ENCODE assay signal across 8 mouse cellular contexts in the genomic region with DNA sequence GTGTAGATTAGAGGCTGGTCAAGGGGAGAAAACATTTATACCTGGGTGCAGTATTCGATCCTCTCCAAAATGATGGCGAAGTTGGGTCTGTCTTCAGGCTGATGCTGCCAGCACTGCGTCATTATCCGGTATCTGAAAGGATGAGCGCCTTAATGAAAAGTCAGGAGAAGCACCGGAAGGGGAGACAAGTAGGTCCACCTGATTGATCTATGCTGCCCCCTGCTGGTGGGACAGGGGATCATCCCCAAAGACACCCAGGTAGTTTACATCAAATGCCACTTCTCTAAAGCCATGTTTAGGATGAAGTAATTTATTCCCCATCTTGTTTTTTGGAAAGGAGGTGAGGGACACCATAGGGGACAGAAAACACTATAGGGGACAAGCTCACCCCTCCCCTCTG.
DNase-seq lines count a peak whose midpoint lies in the region; ATAC-seq and TF ChIP-seq lines count a peak whose summit lies in the region.
"Had no signal": no experiment of that assay in that cellular context is flagged by ENCODE, and none has a peak within 500 bp of the region (broad histone marks: within the 10 kb centered on the region; RNA-seq: fewer than 3 reads in every experiment).

No protein-coding gene starts in this region.

- H3K4me1 ChIP-seq in midbrain, embryonic 14.5 days (ENCODE audit: control insufficient read depth, insufficient read depth, low read length) = peaks cover 7% of the 10 kb centered on the region
- peaks cover 7% of the 10 kb centered on the region; the same call in 1 of the 2 replicates for H3K4me1 ChIP-seq in midbrain, embryonic 15.5 days
- H3K4me1 ChIP-seq in cortical plate, adult 2 months (ENCODE audit: control insufficient read depth, insufficient read depth, low read length) = no peaks in the 10 kb centered on the region
- no peaks in the 10 kb centered on the region for H3K4me1 ChIP-seq in kidney, postnatal 0 days (replicated peaks; ENCODE audit: insufficient read depth, low read length)

- H3K36me3 ChIP-seq in midbrain, embryonic 14.5 days (ENCODE audit: control insufficient read depth, insufficient read depth, low read length) = no peaks in the 10 kb centered on the region
- H3K36me3 ChIP-seq in midbrain, embryonic 15.5 days (replicated peaks) = no peaks in the 10 kb centered on the region
- H3K36me3 ChIP-seq in kidney, postnatal 0 days (ENCODE audit: insufficient read depth, low read length) = no peaks in the 10 kb centered on the region
- H3K36me3 ChIP-seq: stomach, embryonic 15.5 days had no signal

- no peak overlapping the region for H3K27ac ChIP-seq in midbrain, embryonic 14.5 days (replicated peaks; ENCODE audit: low read depth, low read length)
- no peak overlapping the region for H3K27ac ChIP-seq in midbrain, embryonic 15.5 days
- no peak overlapping the region for H3K27ac ChIP-seq in cortical plate, adult 2 months (ENCODE audit: insufficient read depth, low read length)
- no peak overlapping the region for H3K27ac ChIP-seq in kidney, postnatal 0 days
- H3K27ac ChIP-seq: stomach, embryonic 15.5 days had no signal

- no peak overlapping the region for H3K9ac ChIP-seq in midbrain, embryonic 14.5 days (replicated peaks; ENCODE audit: low read length)
- H3K9ac ChIP-seq in midbrain, embryonic 15.5 days = no peak overlapping the region
- no peak overlapping the region for H3K9ac ChIP-seq in kidney, postnatal 0 days (ENCODE audit: low read depth, low read length)
- H3K9ac ChIP-seq: stomach, embryonic 15.5 days had no signal

- no peak overlapping the region for H3K4me2 ChIP-seq in midbrain, embryonic 14.5 days (ENCODE audit: low read length)
- no peak overlapping the region for H3K4me2 ChIP-seq in midbrain, embryonic 15.5 days
- H3K4me2 ChIP-seq in kidney, postnatal 0 days (ENCODE audit: low read length) = no peak overlapping the region
- H3K4me2 ChIP-seq: stomach, embryonic 15.5 days had no signal

- no peaks in the 10 kb centered on the region for H3K27me3 ChIP-seq in midbrain, embryonic 14.5 days (ENCODE audit: control insufficient read depth, insufficient read depth, low read length)
- no peaks in the 10 kb centered on the region for H3K27me3 ChIP-seq in midbrain, embryonic 15.5 days (replicated peaks)
- no peaks in the 10 kb centered on the region for H3K27me3 ChIP-seq in kidney, postnatal 0 days (ENCODE audit: insufficient read depth, low read length)
- H3K27me3 ChIP-seq: stomach, embryonic 15.5 days had no signal

- no peak overlapping the region for H3K4me3 ChIP-seq in midbrain, embryonic 14.5 days (replicated peaks; ENCODE audit: low read depth, low read length)
- no peak overlapping the region for H3K4me3 ChIP-seq in midbrain, embryonic 15.5 days
- no peak overlapping the region for H3K4me3 ChIP-seq in cortical plate, adult 2 months (ENCODE audit: insufficient read depth, low read length)
- H3K4me3 ChIP-seq in kidney, postnatal 0 days (replicated peaks; ENCODE audit: low read depth, low read length) = no peak overlapping the region
- H3K4me3 ChIP-seq: stomach, embryonic 15.5 days had no signal

- TF ChIP-seq POLR2A in cortical plate, adult 2 months (IDR thresholded peaks at IDR 0.05; ENCODE audit: extremely low read depth, insufficient read depth, low read length) = no peak

- H3K9me3 ChIP-seq in midbrain, embryonic 14.5 days (ENCODE audit: control insufficient read depth, low read length) = no peaks in the 10 kb centered on the region
- no peaks in the 10 kb centered on the region for H3K9me3 ChIP-seq in midbrain, embryonic 15.5 days
- no peaks in the 10 kb centered on the region for H3K9me3 ChIP-seq in kidney, postnatal 0 days (replicated peaks; ENCODE audit: low read length)
- H3K9me3 ChIP-seq: stomach, embryonic 15.5 days had no signal

- peak; percentile 63 for DNase-seq in midbrain, embryonic 14.5 days
- DNase-seq in adrenal gland, adult 18-20 months (ENCODE audit: low spot score in 2 of 2) = peak; percentile 68 to 75
- DNase-seq in kidney, postnatal 0 days (ENCODE audit: low spot score) = peak; percentile 75
- DNase-seq in lung, postnatal 36 days = peak; percentile 68
- DNase-seq in spleen, postnatal 36 days (ENCODE audit: low spot score in 2 of 2) = peak; percentile 17 to 44

- ATAC-seq in midbrain, embryonic 14.5 days (ENCODE audit: low FRiP score, low TSS enrichment) = no peak
- ATAC-seq in midbrain, embryonic 15.5 days (replicated peaks) = no peak
- ATAC-seq in kidney, postnatal 0 days (replicated peaks; ENCODE audit: low FRiP score, low read depth) = no peak

- WGBS in midbrain, embryonic 14.5 days = 42% methylated on average over 6 of the region's 6 CpGs
- WGBS in midbrain, embryonic 15.5 days = 45% methylated on average over 6 of the region's 6 CpGs
- WGBS in kidney, postnatal 0 days = 50% methylated on average over 6 of the region's 6 CpGs

- TF ChIP-seq CTCF in cortical plate, adult 2 months (IDR thresholded peaks at IDR 0.05; ENCODE audit: extremely low read depth, insufficient read depth, low read length) = peak; percentile 75
- TF ChIP-seq CTCF in kidney, postnatal 0 days (IDR thresholded peaks at IDR 0.05; ENCODE audit: low read depth) = peak; percentile 88
